Mouse (Mus musculus) splenic B cell, adult 2 months (primary cell): ENCODE results near the gene Cacna1s.
A peak's percentile ranks its signal among the peaks of the same experiment; 100 is the strongest.

Experiments
- DNase-seq: peaks from one replicate; pipeline ENCODE4 v3.0.0-alpha.2; 2011; ENCODE audit warnings: low read depth, low spot score
- H3K27me3 ChIP-seq: 2 replicates; pipeline ENCODE4 v1.6.1; 2012; ENCODE audit warnings: mild to moderate bottlenecking, low read length, moderate library complexity, mixed read lengths; ENCODE audit not compliant: control insufficient read depth, poor library complexity, insufficient read depth, severe bottlenecking
- H3K36me3 ChIP-seq: 2 replicates; pipeline ENCODE4 v1.6.1; 2012; ENCODE audit warnings: mild to moderate bottlenecking, low read length, moderate library complexity, mixed read lengths; ENCODE audit not compliant: control insufficient read depth, poor library complexity, insufficient read depth, severe bottlenecking

Gene Cacna1s

GRCm38 (mm10) chr1:136038746-136039538 is 13.6 kb upstream of the Cacna1s start:
- no peaks in the 10 kb centered on the region for H3K36me3 ChIP-seq
- no peaks in the 10 kb centered on the region for H3K27me3 ChIP-seq
- DNase-seq = no peak

GRCm38 (mm10) chr1:136040452-136040851 is 12.1 kb upstream of the Cacna1s start:
- no peaks in the 10 kb centered on the region for H3K36me3 ChIP-seq
- H3K27me3 ChIP-seq = no peaks in the 10 kb centered on the region
- DNase-seq = no peak

GRCm38 (mm10) chr1:136040874-136041273 is 11.7 kb upstream of the Cacna1s start:
- DNase-seq = no peak
- Histone ChIP-seq H3K36me3 (no peaks in the 10 kb centered on the region), H3K27me3 (no peaks in the 10 kb centered on the region)

GRCm38 (mm10) chr1:136045774-136046173 is 6.8 kb upstream of the Cacna1s start:
- Histone ChIP-seq H3K36me3 (no peaks in the 10 kb centered on the region), H3K27me3 (0 out of 2 replicates have a peak, but pooled peaks cover 2% of the 10 kb centered on the region)
- peak; percentile 70 for DNase-seq

GRCm38 (mm10) chr1:136047432-136047831 is 5.1 kb upstream of the Cacna1s start:
- 0 out of 2 replicates have a peak, but pooled peaks cover 2% of the 10 kb centered on the region for H3K27me3 ChIP-seq
- H3K36me3 ChIP-seq = no peaks in the 10 kb centered on the region
- DNase-seq = peak; percentile 29

- H3K27me3 ChIP-seq = 0 out of 2 replicates have a peak, but pooled peaks cover 2% of the 10 kb centered on the region
- no peak for DNase-seq
- no peaks in the 10 kb centered on the region for H3K36me3 ChIP-seq
Observed at GRCm38 (mm10) chr1:136047894-136048293, 4.7 kb upstream of the Cacna1s start.

- no peak for DNase-seq
- Histone ChIP-seq H3K36me3 (no peaks in the 10 kb centered on the region), H3K27me3 (0 out of 2 replicates have a peak, but pooled peaks cover 2% of the 10 kb centered on the region)
Observed at GRCm38 (mm10) chr1:136050312-136051012, 2.1 kb upstream of the Cacna1s start, which contains the start of gene Ascl5. TSS of gene Ascl5 (plus strand) at chr1:136050804.

GRCm38 (mm10) chr1:136051013-136051315 is 1.6 kb upstream of the Cacna1s start:
- Histone ChIP-seq H3K36me3 (no peaks in the 10 kb centered on the region), H3K27me3 (0 out of 2 replicates have a peak, but pooled peaks cover 2% of the 10 kb centered on the region)
- peak; percentile 12 for DNase-seq

GRCm38 (mm10) chr1:136051465-136051864 is 1.1 kb upstream of the Cacna1s start:
- Histone ChIP-seq H3K36me3 (no peaks in the 10 kb centered on the region), H3K27me3 (0 out of 2 replicates have a peak, but pooled peaks cover 2% of the 10 kb centered on the region)
- DNase-seq = peak; percentile 41

GRCm38 (mm10) chr1:136055771-136056170 is 3.2 kb downstream of the Cacna1s start:
- Histone ChIP-seq H3K36me3 (no peaks in the 10 kb centered on the region), H3K27me3 (no peaks in the 10 kb centered on the region)
- no peak for DNase-seq

- H3K27me3 ChIP-seq = no peaks in the 10 kb centered on the region
- no peaks in the 10 kb centered on the region for H3K36me3 ChIP-seq
- DNase-seq = no peak
Observed at GRCm38 (mm10) chr1:136058594-136058993, 6.0 kb downstream of the Cacna1s start.

GRCm38 (mm10) chr1:136061041-136061789 is 8.7 kb downstream of the Cacna1s start:
- no peaks in the 10 kb centered on the region for H3K27me3 ChIP-seq
- DNase-seq = no peak
- no peaks in the 10 kb centered on the region for H3K36me3 ChIP-seq

- no peak for DNase-seq
- Histone ChIP-seq H3K27me3 (no peaks in the 10 kb centered on the region), H3K36me3 (no peaks in the 10 kb centered on the region)
Observed at GRCm38 (mm10) chr1:136061790-136062141, 9.2 kb downstream of the Cacna1s start.

- Histone ChIP-seq H3K36me3 (no peaks in the 10 kb centered on the region), H3K27me3 (no peaks in the 10 kb centered on the region)
- no peak for DNase-seq
Observed at GRCm38 (mm10) chr1:136063991-136064390, 11.4 kb downstream of the Cacna1s start.

GRCm38 (mm10) chr1:136066621-136067020 is 14.1 kb downstream of the Cacna1s start:
- Histone ChIP-seq H3K27me3 (no peaks in the 10 kb centered on the region), H3K36me3 (no peaks in the 10 kb centered on the region)
- no peak for DNase-seq
